15 mouse cellular contexts compared by ENCODE assay signal in the genomic region with DNA sequence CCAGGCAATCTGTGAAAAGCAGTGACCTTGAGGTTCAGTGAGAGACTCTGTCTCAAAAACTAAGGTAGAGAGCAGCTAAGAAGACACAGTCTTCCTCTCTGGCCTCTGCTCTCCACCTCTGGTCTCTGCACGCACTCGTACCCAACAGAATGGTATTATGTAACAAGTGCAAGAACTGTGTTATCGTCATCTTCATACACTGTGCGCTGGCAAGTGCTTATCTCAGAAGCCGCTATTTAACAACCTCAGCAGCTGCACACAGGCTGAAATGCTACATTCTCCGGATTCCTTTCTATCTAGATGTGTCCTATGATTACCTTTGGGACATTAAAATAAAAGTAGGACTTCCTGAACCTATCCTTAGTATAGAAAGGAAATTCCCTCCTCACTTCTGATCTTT. TPM values are rescaled to one million over a fixed set of nuclear protein-coding genes. Genes with fewer than 3 reads are reported as not detected.
DNase-seq lines count a peak whose midpoint lies in the region; ATAC-seq lines count a peak whose summit lies in the region.
"Had no signal": no experiment of that assay in that cellular context is flagged by ENCODE, and none has a peak within 500 bp of the region (broad histone marks: within the 10 kb centered on the region; RNA-seq: fewer than 3 reads in every experiment).

No protein-coding gene starts in this region.

- H3K4me1 ChIP-seq in hindbrain, embryonic 16.5 days (ENCODE audit: control insufficient read depth, insufficient read depth, low read depth, low read length), result no peaks in the 10 kb centered on the region
- H3K4me1 ChIP-seq in midbrain, embryonic 10.5 days, result no peaks in the 10 kb centered on the region
- H3K4me1 ChIP-seq: hindbrain, embryonic 10.5 days had no signal

- no peaks in the 10 kb centered on the region for H3K36me3 ChIP-seq in hindbrain, embryonic 16.5 days (ENCODE audit: control insufficient read depth, insufficient read depth, low read length)
- H3K36me3 ChIP-seq in midbrain, embryonic 10.5 days, result no peaks in the 10 kb centered on the region
- H3K36me3 ChIP-seq: embryonic facial prominence, embryonic 13.5 days; hindbrain, embryonic 10.5 days had no signal

- peak; percentile 85 for ATAC-seq in common myeloid progenitor, adult 5-6 weeks (replicated peaks; ENCODE audit: low read depth, poor library complexity, severe bottlenecking)
- ATAC-seq in megakaryocyte-erythroid progenitor cell, adult 5-6 weeks (replicated peaks; ENCODE audit: low FRiP score, low TSS enrichment, poor library complexity, severe bottlenecking), result peak; percentile 91
- no peak for ATAC-seq in hindbrain, embryonic 16.5 days

- WGBS in hindbrain, embryonic 16.5 days, result 91% methylated on average over 6 of the region's 6 CpGs
- WGBS in midbrain, embryonic 10.5 days, result 91% methylated on average over 6 of the region's 6 CpGs

- no peak overlapping the region for H3K9ac ChIP-seq in hindbrain, embryonic 16.5 days (ENCODE audit: low read depth, low read length)
- H3K9ac ChIP-seq: embryonic facial prominence, embryonic 13.5 days had no signal

- H3K9me3 ChIP-seq in hindbrain, embryonic 16.5 days (ENCODE audit: control insufficient read depth, low read length), result no peaks in the 10 kb centered on the region
- no peaks in the 10 kb centered on the region for H3K9me3 ChIP-seq in midbrain, embryonic 10.5 days (replicated peaks)
- H3K9me3 ChIP-seq: embryonic facial prominence, embryonic 13.5 days; hindbrain, embryonic 10.5 days had no signal

- no peak overlapping the region for H3K27ac ChIP-seq in hindbrain, embryonic 16.5 days (ENCODE audit: low read depth, low read length)
- H3K27ac ChIP-seq in midbrain, embryonic 10.5 days (replicated peaks), result no peak overlapping the region
- H3K27ac ChIP-seq: embryonic facial prominence, embryonic 13.5 days; hindbrain, embryonic 10.5 days had no signal

- DNase-seq in lung, adult 18-20 months, result peak; percentile 38 to 58
- DNase-seq in lung, postnatal 10 days, result no peak
- peak; percentile 24 for DNase-seq in liver
- DNase-seq in right cerebral cortex, postnatal 25 days, result no peak
- DNase-seq in midbrain, embryonic 10.5 days (ENCODE audit: low spot score), result no peak
- DNase-seq: cerebellum, adult 11-12 months; kidney, postnatal 36 days; right cerebral cortex, adult 18-20 months; thymus, adult 18-20 months had no signal

- H3K4me3 ChIP-seq in hindbrain, embryonic 16.5 days (ENCODE audit: low read length), result no peak overlapping the region
- H3K4me3 ChIP-seq in midbrain, embryonic 10.5 days, result no peak overlapping the region
- H3K4me3 ChIP-seq: embryonic facial prominence, embryonic 13.5 days; hindbrain, embryonic 10.5 days had no signal

- H3K27me3 ChIP-seq in hindbrain, embryonic 16.5 days (replicated peaks; ENCODE audit: control insufficient read depth, insufficient read depth, low read length), result no peaks in the 10 kb centered on the region
- H3K27me3 ChIP-seq in midbrain, embryonic 10.5 days (ENCODE audit: low read depth, poor library complexity, severe bottlenecking), result no peaks in the 10 kb centered on the region
- H3K27me3 ChIP-seq: CH12.LX; embryonic facial prominence, embryonic 13.5 days had no signal

- no peak overlapping the region for H3K4me2 ChIP-seq in hindbrain, embryonic 16.5 days (ENCODE audit: low read length)
- H3K4me2 ChIP-seq: embryonic facial prominence, embryonic 13.5 days had no signal

RNA-seq across cellular contexts. Expression of gene Sh2d6, which starts 28.6 kb away (rescaled TPM):
- not detected in 2 replicates for total RNA-seq in common myeloid progenitor, adult 5-6 weeks (2017)
- total RNA-seq in megakaryocyte-erythroid progenitor cell, adult 5-6 weeks (2014; fragmentation: Nextera tagmentation), result not detected in 2 replicates
- total RNA-seq in megakaryocyte-erythroid progenitor cell, adult 5-6 weeks (2017), result not detected in 2 replicates
- polyA plus RNA-seq in hindbrain, embryonic 16.5 days (2015; fragmentation: Nextera tagmentation; extraction: Ambion mirVana), result 0.29 and 0.36 TPM in 2 replicates
- 0.23 and 0.39 TPM in 2 replicates for polyA plus RNA-seq in midbrain, embryonic 10.5 days (2016; fragmentation: Nextera tagmentation; extraction: Ambion mirVana)

RNA-seq across cellular contexts. Expression of gene Capg, which starts 51.3 kb away (rescaled TPM):
- total RNA-seq in common myeloid progenitor, adult 5-6 weeks (2017), result 32.4 and 56.4 TPM in 2 replicates
- 23.7 and 36.7 TPM in 2 replicates for total RNA-seq in megakaryocyte-erythroid progenitor cell, adult 5-6 weeks (2014; fragmentation: Nextera tagmentation)
- total RNA-seq in megakaryocyte-erythroid progenitor cell, adult 5-6 weeks (2017), result 37.9 and 39.3 TPM in 2 replicates
- polyA plus RNA-seq in hindbrain, embryonic 16.5 days (2015; fragmentation: Nextera tagmentation; extraction: Ambion mirVana), result 9.0 and 10.2 TPM in 2 replicates
- polyA plus RNA-seq in midbrain, embryonic 10.5 days (2016; fragmentation: Nextera tagmentation; extraction: Ambion mirVana), result 9.7 and 11.1 TPM in 2 replicates

RNA-seq across cellular contexts. Expression of gene Mat2a, which starts 53.5 kb away (rescaled TPM):
- 300 and 303 TPM in 2 replicates for total RNA-seq in common myeloid progenitor, adult 5-6 weeks (2017)
- total RNA-seq in megakaryocyte-erythroid progenitor cell, adult 5-6 weeks (2014; fragmentation: Nextera tagmentation), result 555 and 732 TPM in 2 replicates
- total RNA-seq in megakaryocyte-erythroid progenitor cell, adult 5-6 weeks (2017), result 235 and 332 TPM in 2 replicates
- 300 and 327 TPM in 2 replicates for polyA plus RNA-seq in hindbrain, embryonic 16.5 days (2015; fragmentation: Nextera tagmentation; extraction: Ambion mirVana)
- 431 and 439 TPM in 2 replicates for polyA plus RNA-seq in midbrain, embryonic 10.5 days (2016; fragmentation: Nextera tagmentation; extraction: Ambion mirVana)

Comparison
In these comparisons a context has a peak if more than half of its experiments do, and no peak if none do; other contexts are left out.
1. DNase-seq: peak in lung, adult 18-20 months (2 of 2) and liver (single experiment); none in lung, postnatal 10 days (single experiment), right cerebral cortex, postnatal 25 days (single experiment) and midbrain, embryonic 10.5 days (single experiment).